Comparison of ENCODE assay signal across 8 mouse cellular contexts in the genomic region with DNA sequence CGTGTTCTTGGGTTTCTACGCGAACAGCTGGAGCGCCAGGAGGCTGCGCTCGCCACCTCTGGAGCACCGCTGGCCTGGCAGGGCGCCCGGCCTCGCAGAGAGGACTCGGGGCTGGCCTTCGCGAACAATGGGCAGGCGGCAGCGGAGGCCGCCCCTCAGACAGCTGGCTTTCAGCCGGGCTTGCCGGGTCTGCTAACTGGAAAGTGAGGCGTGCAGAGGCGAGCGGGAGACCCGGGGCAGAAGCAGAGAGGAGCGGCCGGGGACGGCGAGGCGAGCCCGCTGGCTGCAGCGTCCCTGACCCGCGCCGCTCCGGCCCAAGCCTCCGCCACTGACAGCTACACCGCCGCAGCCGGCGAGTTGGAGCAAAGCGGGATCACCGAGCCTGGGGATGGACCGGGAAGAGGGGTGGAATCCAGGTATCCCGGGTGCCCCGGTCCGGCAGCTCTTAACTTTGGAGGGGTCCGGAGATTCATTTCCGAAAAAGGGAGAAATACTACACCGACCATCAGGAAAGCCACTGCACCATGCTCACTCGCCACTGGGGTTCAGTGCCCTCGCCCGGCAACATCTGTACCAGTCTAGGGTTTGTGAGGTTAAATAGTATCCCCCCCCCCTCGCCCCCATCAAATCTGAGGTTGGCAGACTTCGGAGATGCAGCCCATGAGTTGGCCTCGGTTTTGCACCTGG. TPM values are rescaled to one million over a fixed set of nuclear protein-coding genes. Genes with fewer than 3 reads are reported as not detected.
DNase-seq lines count a peak whose midpoint lies in the region; ATAC-seq lines count a peak whose summit lies in the region.

No protein-coding gene starts in this region.

- no peaks in the 10 kb centered on the region; the same call in 1 of the 2 replicates for H3K27me3 ChIP-seq in embryonic facial prominence, embryonic 12.5 days
- peaks cover 89% of the 10 kb centered on the region for H3K27me3 ChIP-seq in liver, embryonic 12.5 days (replicated peaks)
- H3K27me3 ChIP-seq in neural tube, embryonic 13.5 days: peaks cover 18% of the 10 kb centered on the region

- H3K36me3 ChIP-seq in embryonic facial prominence, embryonic 12.5 days: no peaks in the 10 kb centered on the region
- H3K36me3 ChIP-seq in liver, embryonic 12.5 days: no peaks in the 10 kb centered on the region
- no peaks in the 10 kb centered on the region for H3K36me3 ChIP-seq in neural tube, embryonic 13.5 days

- peak; percentile 6 to 16 for DNase-seq in B cell, adult 2 months
- peak; percentile 88 for DNase-seq in adrenal gland, adult 2 months
- DNase-seq in heart, adult 9 months (ENCODE audit: low spot score in 2 of 2): peak; percentile 70 to 80
- DNase-seq in kidney, adult 8-10 months: peak; percentile 24 to 46
- peak; percentile 42 to 59 for DNase-seq in urinary bladder, postnatal 36 days (ENCODE audit: low spot score in 2 of 2)

- WGBS in embryonic facial prominence, embryonic 12.5 days: under 1% methylated on average over 53 of the region's 53 CpGs
- under 1% methylated on average over 53 of the region's 53 CpGs for WGBS in liver, embryonic 12.5 days (ENCODE audit: insufficient replicate concordance)
- under 1% methylated on average over 53 of the region's 53 CpGs for WGBS in neural tube, embryonic 13.5 days

- peaks cover 15% of the 10 kb centered on the region for H3K4me1 ChIP-seq in embryonic facial prominence, embryonic 12.5 days
- 0 out of 2 replicates have a peak, but pooled peaks cover 9% of the 10 kb centered on the region for H3K4me1 ChIP-seq in liver, embryonic 12.5 days
- peaks cover 54% of the 10 kb centered on the region for H3K4me1 ChIP-seq in neural tube, embryonic 13.5 days (replicated peaks)

- peak overlapping the region; percentile 73 for H3K4me3 ChIP-seq in embryonic facial prominence, embryonic 12.5 days
- peak overlapping the region; percentile 57 for H3K4me3 ChIP-seq in liver, embryonic 12.5 days
- H3K4me3 ChIP-seq in neural tube, embryonic 13.5 days: peak overlapping the region; percentile 88

- H3K9ac ChIP-seq in embryonic facial prominence, embryonic 12.5 days: peak overlapping the region; percentile 88
- H3K9ac ChIP-seq in liver, embryonic 12.5 days: no peak overlapping the region
- H3K9ac ChIP-seq in neural tube, embryonic 13.5 days: peak overlapping the region; percentile 93

- H3K4me2 ChIP-seq in embryonic facial prominence, embryonic 12.5 days (replicated peaks): peak overlapping the region; percentile 84
- peak overlapping the region; percentile 77 for H3K4me2 ChIP-seq in liver, embryonic 12.5 days
- H3K4me2 ChIP-seq in neural tube, embryonic 13.5 days: peak overlapping the region; percentile 88

- H3K27ac ChIP-seq in embryonic facial prominence, embryonic 12.5 days: peak overlapping the region; percentile 85
- no peak overlapping the region for H3K27ac ChIP-seq in liver, embryonic 12.5 days
- H3K27ac ChIP-seq in neural tube, embryonic 13.5 days (replicated peaks): peak overlapping the region; percentile 97

- peak; percentile 43; the same call in 1 of the 2 replicates for ATAC-seq in embryonic facial prominence, embryonic 12.5 days (ENCODE audit: insufficient number of reproducible peaks, insufficient read depth, low FRiP score, low TSS enrichment)
- ATAC-seq in liver, embryonic 12.5 days: no peak
- peak; percentile 41 for ATAC-seq in neural tube, embryonic 13.5 days (ENCODE audit: low read depth)

- no peaks in the 10 kb centered on the region for H3K9me3 ChIP-seq in embryonic facial prominence, embryonic 12.5 days
- H3K9me3 ChIP-seq in liver, embryonic 12.5 days (replicated peaks): no peaks in the 10 kb centered on the region
- no peaks in the 10 kb centered on the region for H3K9me3 ChIP-seq in neural tube, embryonic 13.5 days

RNA-seq across cellular contexts. Expression of a gene that starts 1.0 kb away (rescaled TPM):
- 1 to 10 TPM; 4.9 to 5.1 TPM for total RNA-seq in adrenal gland, adult 2 months (2021)
- 5.1 and 5.4 TPM in 2 replicates for polyA plus RNA-seq in adrenal gland, adult 2 months (2012; rRNA removed)
- polyA plus RNA-seq in embryonic facial prominence, embryonic 12.5 days (2016; fragmentation: Nextera tagmentation; extraction: Ambion mirVana): 6.8 and 7.7 TPM in 2 replicates
- 0.04 and 0.16 TPM in 2 replicates for polyA plus RNA-seq in liver, embryonic 12.5 days (2016; fragmentation: Nextera tagmentation; extraction: Ambion mirVana)
- polyA plus RNA-seq in neural tube, embryonic 13.5 days (2015; fragmentation: Nextera tagmentation; extraction: Ambion mirVana): 8.3 and 10.2 TPM in 2 replicates

RNA-seq across cellular contexts. Expression of a gene that starts 1.2 kb away (rescaled TPM):
- total RNA-seq in adrenal gland, adult 2 months (2021): under 1 TPM; 0.26 to 0.35 TPM
- 0.51 and 0.73 TPM in 2 replicates for polyA plus RNA-seq in adrenal gland, adult 2 months (2012; rRNA removed)
- polyA plus RNA-seq in embryonic facial prominence, embryonic 12.5 days (2016; fragmentation: Nextera tagmentation; extraction: Ambion mirVana): 1.8 and 2.1 TPM in 2 replicates
- polyA plus RNA-seq in liver, embryonic 12.5 days (2016; fragmentation: Nextera tagmentation; extraction: Ambion mirVana): not detected in 2 replicates
- 1.9 TPM in 2 replicates for polyA plus RNA-seq in neural tube, embryonic 13.5 days (2015; fragmentation: Nextera tagmentation; extraction: Ambion mirVana)

RNA-seq across cellular contexts. Expression of a gene that starts 48.0 kb away (rescaled TPM):
- 10 to 100 TPM; 18.9 to 19.9 TPM for total RNA-seq in adrenal gland, adult 2 months (2021)
- 25.8 and 26.7 TPM in 2 replicates for polyA plus RNA-seq in adrenal gland, adult 2 months (2012; rRNA removed)
- 13.3 and 15.4 TPM in 2 replicates for polyA plus RNA-seq in embryonic facial prominence, embryonic 12.5 days (2016; fragmentation: Nextera tagmentation; extraction: Ambion mirVana)
- 10.1 and 10.2 TPM in 2 replicates for polyA plus RNA-seq in liver, embryonic 12.5 days (2016; fragmentation: Nextera tagmentation; extraction: Ambion mirVana)
- polyA plus RNA-seq in neural tube, embryonic 13.5 days (2015; fragmentation: Nextera tagmentation; extraction: Ambion mirVana): 14.0 and 14.6 TPM in 2 replicates

Comparison
In these comparisons a context has a peak if more than half of its experiments do, and no peak if none do; other contexts are left out.
1. DNase-seq: peak in every context shown above with its lines; median percentile 88 in adrenal gland, adult 2 months; 75 in heart, adult 9 months; 50 in urinary bladder, postnatal 36 days; 35 in kidney, adult 8-10 months; 11 in B cell, adult 2 months.